Mouse (Mus musculus) cortical plate, adult 2 months (tissue): Measurements from ENCODE around the gene Htra2. TPM values are rescaled to one million over a fixed set of nuclear protein-coding genes. Genes with fewer than 3 reads are reported as not detected.

Experiments used
- H3K27ac ChIP-seq: fragments of 200-500 bp; 2 replicates; pipeline ENCODE4 v1.5.1; 2012; ENCODE audit warnings: low read length, control low read depth, inconsistent platforms; ENCODE audit not compliant: insufficient read depth
- H3K4me1 ChIP-seq: fragments of 200-500 bp; 2 replicates; pipeline ENCODE4 v1.6.1; 2011; ENCODE audit warnings: low read length; ENCODE audit not compliant: control insufficient read depth, insufficient read depth
- H3K4me3 ChIP-seq: fragments of 200-500 bp; 2 replicates; pipeline ENCODE4 v1.5.1; 2011; ENCODE audit warnings: mild to moderate bottlenecking, low read length, control low read depth; ENCODE audit not compliant: insufficient read depth
- CTCF ChIP-seq: fragments of 200-500 bp; IDR thresholded peaks from 2 replicates; pipeline ENCODE4 v1.5.1; 2011; ENCODE audit warnings: mild to moderate bottlenecking, control low read depth, low read length; ENCODE audit not compliant: insufficient read depth; ENCODE audit errors: extremely low read depth
- POLR2A ChIP-seq: fragments of 200-500 bp; IDR thresholded peaks from 2 replicates; pipeline ENCODE4 v1.6.1; 2011; ENCODE audit warnings: mild to moderate bottlenecking, low read length, control low read depth; ENCODE audit not compliant: insufficient read depth; ENCODE audit errors: extremely low read depth
- polyA plus RNA-seq: library from polyadenylated mRNA; depleted of rRNA; stranded (reverse); fragments of >200 nt; gene quantifications from 2 replicates; pipeline ENCODE4 v1.2.3, GENCODE M21; 2012

The Htra2 gene
- polyA plus RNA-seq, 1 experiment = 58.8 TPM

DNA sequence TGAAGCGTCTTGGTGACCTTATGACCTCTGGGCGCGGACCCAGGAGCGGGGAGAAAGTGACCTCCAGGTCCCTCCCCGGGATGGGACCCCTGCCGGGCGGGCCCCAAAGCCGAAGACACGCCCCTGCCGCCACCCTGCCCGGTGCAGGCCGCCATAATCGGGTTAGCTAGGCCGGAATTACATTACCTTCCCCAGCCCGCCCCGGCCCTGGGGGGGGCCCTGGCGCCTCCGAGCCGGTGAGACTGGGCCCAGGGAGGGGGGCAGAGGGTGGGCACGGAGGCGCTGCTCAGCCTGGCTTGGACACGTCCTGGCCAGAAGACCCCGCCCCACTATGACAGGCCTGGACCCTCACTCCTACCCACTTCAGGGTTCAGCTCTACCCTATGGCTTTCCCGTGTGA lies 16.1 kb upstream of the Htra2 start:
- H3K4me3 ChIP-seq = no peak overlapping the region
- no peak for TF ChIP-seq POLR2A
- TF ChIP-seq CTCF = no peak
- H3K4me1 ChIP-seq = no peaks in the 10 kb centered on the region
- no peak overlapping the region for H3K27ac ChIP-seq

DNA sequence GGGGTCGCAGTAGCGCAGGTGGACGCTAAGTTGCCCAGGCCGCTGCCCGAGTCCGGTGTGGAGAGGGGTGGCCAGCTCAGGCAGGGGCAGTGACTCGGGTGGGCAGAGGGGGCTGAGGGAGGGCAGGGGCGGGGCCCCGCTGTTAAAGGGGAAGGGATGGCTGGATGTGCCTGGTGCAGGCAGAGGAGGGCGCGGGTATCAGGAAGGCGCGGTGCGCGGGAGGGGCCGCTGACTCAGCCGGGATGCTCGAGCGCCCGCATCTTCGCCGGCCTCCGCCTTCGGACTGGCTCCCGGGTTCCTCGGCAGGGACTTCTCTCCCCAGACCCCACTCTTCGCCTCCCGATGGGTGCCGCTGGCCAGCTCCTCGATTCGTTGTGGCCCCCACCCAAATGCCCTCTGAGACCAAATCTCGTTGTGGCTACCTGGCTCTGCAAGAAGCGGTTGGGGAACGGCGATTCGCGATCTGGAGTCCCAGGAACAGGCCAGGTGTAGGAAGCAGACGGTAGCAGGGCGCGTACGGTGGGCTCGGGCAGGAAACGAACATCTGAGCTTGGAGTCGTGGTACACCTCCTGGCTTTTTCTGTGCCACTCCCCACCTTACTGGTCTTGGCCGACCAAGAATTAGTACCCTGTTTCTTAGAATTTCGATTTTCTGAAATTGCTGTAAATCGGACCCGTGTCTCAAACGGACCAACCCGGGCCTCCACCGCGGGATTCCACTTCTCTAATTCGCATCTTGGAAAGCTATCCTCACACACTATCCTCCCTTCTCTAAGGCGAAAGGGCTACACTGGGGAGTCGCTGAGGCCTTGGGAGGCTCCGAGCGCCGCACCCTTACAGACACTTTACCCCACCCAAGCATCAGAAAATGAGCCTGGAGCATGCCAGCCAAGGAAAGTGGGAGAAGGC lies 15.5 kb upstream of the Htra2 start:
- Histone ChIP-seq H3K27ac (no peak overlapping the region), H3K4me3 (no peak overlapping the region), H3K4me1 (no peaks in the 10 kb centered on the region)
- TF ChIP-seq CTCF = no peak
- no peak for TF ChIP-seq POLR2A

GRCm38 (mm10) chr6:83070247-83070310 lies 15.0 kb upstream of the Htra2 start, which contains the start of gene Tlx2:
Gene Tlx2 (minus strand): TSS chr6:83070293.
- TF ChIP-seq CTCF = no peak
- TF ChIP-seq POLR2A = no peak
- H3K4me1 ChIP-seq = no peaks in the 10 kb centered on the region
- no peak within 1 kb of the TSS for H3K27ac ChIP-seq
- no peak within 1 kb of the TSS for H3K4me3 ChIP-seq

GRCm38 (mm10) chr6:83069488-83070246 lies 14.6 kb upstream of the Htra2 start:
- TF ChIP-seq CTCF (no peak), POLR2A (no peak)

GRCm38 (mm10) chr6:83068706-83069487 lies 13.8 kb upstream of the Htra2 start:
- Histone ChIP-seq H3K27ac (no peak overlapping the region), H3K4me1 (no peaks in the 10 kb centered on the region), H3K4me3 (no peak overlapping the region)
- TF ChIP-seq POLR2A (no peak), CTCF (no peak)

More at GRCm38 (mm10) chr6:83069488-83070246, 14.6 kb upstream of the Htra2 start:
- Histone ChIP-seq H3K27ac (no peak overlapping the region), H3K4me3 (no peak overlapping the region), H3K4me1 (no peaks in the 10 kb centered on the region)

GRCm38 (mm10) chr6:83068221-83068620 lies 13.1 kb upstream of the Htra2 start:
- H3K27ac ChIP-seq = no peak overlapping the region
- H3K4me3 ChIP-seq = no peak overlapping the region
- no peak for TF ChIP-seq POLR2A
- no peak for TF ChIP-seq CTCF
- no peaks in the 10 kb centered on the region for H3K4me1 ChIP-seq

DNA sequence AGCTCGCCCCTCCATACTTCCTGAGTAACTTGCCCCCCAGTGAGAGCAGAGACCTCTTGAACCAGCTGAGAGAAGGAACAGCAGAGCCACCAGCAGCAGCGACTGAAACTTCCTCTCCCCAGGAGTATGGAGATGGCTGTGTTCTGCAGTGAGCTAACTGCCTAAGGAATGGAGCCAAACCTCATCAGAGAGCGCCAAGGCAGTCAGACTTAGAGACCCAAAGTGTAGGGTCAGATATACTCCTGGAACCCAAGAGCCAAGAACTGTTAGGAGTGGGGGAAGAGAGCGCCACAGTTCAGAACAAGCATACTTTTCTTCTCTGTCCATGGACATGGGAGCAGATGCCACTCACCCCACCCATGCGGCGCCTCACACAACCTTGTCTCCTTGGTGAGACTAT lies 11.4 kb upstream of the Htra2 start:
- Histone ChIP-seq H3K4me1 (no peaks in the 10 kb centered on the region), H3K4me3 (no peak overlapping the region), H3K27ac (no peak overlapping the region)
- TF ChIP-seq POLR2A (no peak), CTCF (no peak)

DNA sequence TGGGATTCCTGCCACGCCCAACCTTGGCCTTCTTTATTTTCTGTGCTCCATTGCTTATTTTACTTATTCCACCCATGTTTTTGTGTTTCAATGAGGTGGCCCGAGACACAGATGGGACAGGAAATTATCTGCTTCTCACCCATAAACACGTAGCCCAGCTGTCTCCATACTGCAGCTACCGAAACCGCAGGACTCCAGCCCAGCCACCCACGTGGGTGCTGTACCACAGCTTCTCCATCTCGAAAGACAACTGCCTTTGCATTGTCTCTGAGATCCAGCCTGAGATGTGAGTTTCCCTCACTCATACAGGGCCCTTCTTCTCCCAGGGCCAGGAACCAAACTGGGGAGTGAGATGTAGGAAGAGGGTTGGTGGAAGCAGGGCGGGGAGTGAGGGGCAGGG lies 10.9 kb upstream of the Htra2 start:
- Histone ChIP-seq H3K27ac (no peak overlapping the region), H3K4me3 (no peak overlapping the region), H3K4me1 (no peaks in the 10 kb centered on the region)
- TF ChIP-seq CTCF (no peak), POLR2A (no peak)

GRCm38 (mm10) chr6:83058725-83059124 lies 3.7 kb upstream of the Htra2 start:
- TF ChIP-seq CTCF = no peak
- no peak for TF ChIP-seq POLR2A
- H3K4me1 ChIP-seq = no peaks in the 10 kb centered on the region
- no peak overlapping the region for H3K27ac ChIP-seq
- no peak overlapping the region for H3K4me3 ChIP-seq
